22 mouse cellular contexts compared by ENCODE assay signal in the genomic region with DNA sequence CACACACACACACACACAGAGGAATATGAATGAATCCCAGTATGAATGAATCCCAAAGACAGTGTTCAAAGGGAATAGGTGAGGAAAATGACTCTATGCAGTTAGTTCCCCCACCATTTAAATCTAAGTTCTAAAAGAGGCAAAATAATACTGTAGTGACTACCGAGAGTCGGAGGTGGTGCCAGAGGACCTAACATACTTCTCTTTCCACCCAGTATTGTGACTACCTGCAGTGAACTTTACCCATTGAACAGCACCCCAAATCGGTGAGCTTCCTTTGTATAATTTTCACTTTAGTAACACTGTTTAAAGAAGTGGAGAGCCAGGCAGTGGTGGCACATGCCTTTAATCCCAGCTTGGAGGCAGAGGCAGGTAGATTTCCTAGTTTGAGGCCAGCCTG.
DNase-seq lines count a peak whose midpoint lies in the region; ATAC-seq and TF ChIP-seq lines count a peak whose summit lies in the region.
"Had no signal": no experiment of that assay in that cellular context is flagged by ENCODE, and none has a peak within 500 bp of the region (broad histone marks: within the 10 kb centered on the region; RNA-seq: fewer than 3 reads in every experiment).

No protein-coding gene starts in this region.

- peak; percentile 72 for ATAC-seq in neutrophil, adult 5-6 weeks (ENCODE audit: extremely low read depth, insufficient number of reproducible peaks, low FRiP score, poor library complexity, severe bottlenecking)
- ATAC-seq: activated CD4-positive, CD25-positive, alpha-beta regulatory T cell, adult 4 months; forebrain, embryonic 13.5 days; forebrain, embryonic 15.5 days; forebrain, postnatal 0 days; Patski had no signal

- H3K27me3 ChIP-seq in spleen, adult 2 months (ENCODE audit: control insufficient read depth, insufficient read depth, low read length): no peaks in the 10 kb centered on the region
- H3K27me3 ChIP-seq: embryonic facial prominence, embryonic 12.5 days; forebrain, embryonic 13.5 days; forebrain, embryonic 15.5 days had no signal

- peaks cover 22% of the 10 kb centered on the region; the same call in 1 of the 2 replicates for H3K4me1 ChIP-seq in spleen, adult 2 months (ENCODE audit: control insufficient read depth, insufficient read depth, insufficient read length)

- no peaks in the 10 kb centered on the region for H3K36me3 ChIP-seq in spleen, adult 2 months (ENCODE audit: control insufficient read depth, insufficient read depth, low read length)
- H3K36me3 ChIP-seq: embryonic facial prominence, embryonic 10.5 days; embryonic facial prominence, embryonic 12.5 days; forebrain, embryonic 15.5 days; G1E had no signal

- no peak for TF ChIP-seq CTCF in spleen, adult 2 months (IDR thresholded peaks at IDR 0.05; ENCODE audit: extremely low read depth, insufficient read depth, insufficient read length, insufficient replicate concordance)

- no peak for TF ChIP-seq POLR2A in spleen, adult 2 months (IDR thresholded peaks at IDR 0.05; ENCODE audit: low read depth, low read length)

- 26% methylated on average over 3 of the region's 3 CpGs for WGBS in spleen, adult 2 months

- no peak overlapping the region for H3K4me3 ChIP-seq in spleen, adult 2 months (ENCODE audit: extremely low read depth, insufficient read depth, insufficient read length)
- H3K4me3 ChIP-seq: embryonic facial prominence, embryonic 10.5 days; embryonic facial prominence, embryonic 12.5 days; forebrain, embryonic 13.5 days; forebrain, embryonic 15.5 days had no signal

- peak overlapping the region; percentile 72 for H3K27ac ChIP-seq in spleen, adult 2 months (ENCODE audit: insufficient read depth, low read length)
- H3K27ac ChIP-seq: embryonic facial prominence, embryonic 10.5 days; embryonic facial prominence, embryonic 12.5 days; forebrain, embryonic 13.5 days; forebrain, embryonic 15.5 days had no signal

- DNase-seq in spleen, adult 2 months (ENCODE audit: low read depth in 1 of 2, low spot score in 2 of 2): peak; percentile 37 to 41
- DNase-seq in spleen, postnatal 4 days (ENCODE audit: low spot score in 2 of 2): no peak
- peak; percentile 45 for DNase-seq in A20 (ENCODE audit: low read depth, low spot score)
- no peak for DNase-seq in liver
- no peak for DNase-seq in right cerebral cortex, postnatal 25 days
- DNase-seq: adrenal gland, adult 8-10 months; adrenal gland, postnatal 14 days; adrenal gland, postnatal 36 days; cerebellum, adult 11-12 months; cerebellum, adult 2 months; cerebellum, adult 9-10 months; cerebellum, postnatal 10 days; cerebellum, postnatal 25 days; forebrain, postnatal 0 days had no signal

Comparison
In these comparisons a context has a peak if more than half of its experiments do, and no peak if none do; other contexts are left out.
1. DNase-seq: peak in spleen, adult 2 months (2 of 2) and A20 (single experiment); none in spleen, postnatal 4 days (0 of 2), liver (single experiment) and right cerebral cortex, postnatal 25 days (single experiment).